Mouse (Mus musculus): Measurements from ENCODE around the gene Atp2b4.

The Atp2b4 gene

DNA sequence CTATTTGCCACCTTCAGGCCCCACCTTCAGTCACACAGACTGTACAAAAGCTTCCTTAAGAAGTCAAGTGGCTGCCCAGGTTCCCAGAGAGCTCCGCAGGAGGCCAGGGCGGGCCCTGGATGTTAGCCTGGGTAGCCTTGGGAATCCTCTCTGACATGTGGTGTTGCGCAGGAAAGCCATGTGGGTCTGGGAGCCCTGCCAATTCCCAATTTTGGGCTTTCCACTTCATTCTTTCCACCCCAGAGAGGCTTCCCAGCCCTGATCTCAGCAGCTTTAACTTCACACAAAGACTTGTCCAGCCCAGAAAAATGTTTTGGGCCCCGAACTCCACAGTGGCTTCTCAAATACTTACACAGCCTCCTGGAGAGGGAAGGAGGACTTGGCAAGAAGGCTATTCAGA lies 56.2 kb downstream of the Atp2b4 start:
- no peak for DNase-seq

DNA sequence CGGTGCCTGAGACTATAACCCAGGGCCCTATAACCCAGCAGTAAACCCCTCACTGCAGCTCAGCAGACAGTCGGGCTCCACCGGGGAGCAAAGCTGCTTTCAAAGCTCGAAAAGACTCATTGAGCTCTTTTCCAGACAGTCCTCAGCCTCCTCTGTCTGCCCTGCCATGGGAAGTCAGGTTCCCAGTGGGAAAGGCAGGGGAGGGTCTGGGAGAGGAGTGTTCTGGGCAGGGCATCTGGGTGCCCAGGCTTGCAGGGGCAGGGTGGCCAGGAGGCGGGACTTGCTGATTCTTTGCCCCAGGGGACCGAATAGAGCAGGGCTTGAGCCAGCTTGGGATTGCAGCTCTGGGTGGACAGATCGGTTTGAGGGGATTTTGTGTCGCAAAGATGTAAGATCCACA lies 58.3 kb downstream of the Atp2b4 start:
- no peak for DNase-seq

DNA sequence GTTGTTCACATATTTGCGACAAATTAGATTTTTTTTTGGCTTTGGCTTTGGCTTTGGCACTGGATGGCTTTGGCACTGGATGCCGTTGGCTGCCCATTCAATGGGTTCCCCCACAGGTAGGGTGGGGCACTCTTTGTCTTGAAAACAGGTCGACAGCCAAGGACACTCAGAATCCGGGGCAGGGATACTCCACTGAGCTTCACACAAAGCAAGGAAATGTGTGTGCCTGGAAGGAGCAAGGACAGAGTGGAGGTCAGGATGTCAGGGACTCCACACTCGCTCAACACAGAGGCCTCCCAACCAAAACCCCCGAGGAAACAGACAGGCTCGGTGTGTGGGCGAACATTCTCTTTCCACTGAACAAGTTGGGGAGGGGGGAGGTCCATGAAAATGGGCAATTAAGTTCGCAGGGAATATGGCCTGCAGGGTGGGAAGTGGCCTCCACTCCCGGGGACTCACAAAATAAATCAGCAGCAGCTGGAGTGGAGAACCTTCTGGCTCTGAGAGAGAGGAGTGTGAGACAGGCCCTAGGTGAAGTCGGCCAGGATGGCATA lies 58.9 kb downstream of the Atp2b4 start:
- no peak for DNase-seq

DNA sequence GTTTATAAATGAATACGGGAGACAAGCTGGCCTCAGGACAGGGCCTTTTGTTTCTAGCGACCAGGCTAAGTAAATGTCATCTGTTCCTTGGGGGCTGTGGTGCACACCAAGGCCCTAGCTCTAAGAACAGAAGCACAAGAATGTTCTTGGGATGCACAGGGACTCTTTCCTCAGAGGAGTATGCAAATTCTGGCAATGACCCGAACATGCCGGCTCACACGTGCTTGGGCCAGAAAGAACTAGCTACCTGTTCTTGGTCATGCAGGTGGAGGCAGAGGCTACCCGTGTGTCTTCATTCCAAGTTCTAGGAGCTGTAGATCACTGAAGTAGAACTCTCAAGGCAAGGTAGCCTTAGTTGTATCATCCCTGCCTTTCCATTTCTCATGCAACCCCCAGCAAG lies 59.7 kb downstream of the Atp2b4 start:
- no peak for DNase-seq

DNA sequence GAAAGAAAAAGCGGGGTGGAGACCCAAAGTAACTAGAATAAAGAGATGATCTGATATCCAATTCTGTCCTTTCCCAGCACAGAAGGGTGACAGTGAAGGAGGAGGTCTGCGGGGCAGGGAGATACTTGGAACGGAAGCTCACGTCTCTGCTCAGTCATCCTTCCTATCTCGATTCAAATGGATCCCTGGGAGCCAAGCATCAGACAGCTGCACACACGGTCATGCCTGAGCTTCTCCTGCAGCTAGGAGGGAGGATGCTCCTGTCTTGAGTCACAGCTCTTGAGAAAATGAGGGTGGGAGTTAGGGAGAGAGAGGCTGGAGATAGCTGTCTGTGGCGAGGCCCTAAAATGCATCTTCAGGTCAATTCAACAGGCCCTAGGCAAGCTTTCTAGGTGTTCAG lies 64.2 kb downstream of the Atp2b4 start:
- no peak for DNase-seq

DNA sequence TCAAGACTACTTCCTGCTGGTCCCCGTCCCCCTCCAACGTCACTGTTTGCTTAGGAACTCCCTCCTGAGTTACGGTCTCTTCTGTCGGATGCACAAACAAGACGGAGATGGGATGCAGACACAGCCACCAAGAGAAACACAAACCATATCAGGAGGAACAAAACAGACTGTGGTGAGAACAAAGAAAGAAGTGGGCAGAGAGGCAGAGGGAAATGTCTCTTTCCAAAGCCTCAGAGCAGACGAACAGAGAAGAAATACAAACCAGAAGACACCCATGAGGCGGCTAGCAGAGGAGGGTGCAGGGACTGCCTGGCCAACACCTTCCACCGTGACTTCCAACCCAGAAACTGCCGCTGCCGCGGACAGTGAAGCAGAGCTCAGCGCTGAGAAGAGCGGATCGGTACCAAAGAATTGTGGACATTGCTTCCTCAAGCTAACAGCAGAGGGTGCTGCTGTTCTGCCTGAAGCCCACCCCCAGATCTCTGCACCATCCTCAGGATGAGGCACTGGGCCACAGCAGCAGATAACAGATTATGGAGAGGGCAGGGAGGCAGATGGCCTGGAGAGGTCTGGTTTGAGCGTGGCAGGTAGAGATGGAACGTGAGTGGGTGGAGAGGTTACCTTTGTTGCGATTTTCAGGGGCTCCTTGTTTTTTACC lies 64.7 kb downstream of the Atp2b4 start:
- DNase-seq = peak; percentile 41

DNA sequence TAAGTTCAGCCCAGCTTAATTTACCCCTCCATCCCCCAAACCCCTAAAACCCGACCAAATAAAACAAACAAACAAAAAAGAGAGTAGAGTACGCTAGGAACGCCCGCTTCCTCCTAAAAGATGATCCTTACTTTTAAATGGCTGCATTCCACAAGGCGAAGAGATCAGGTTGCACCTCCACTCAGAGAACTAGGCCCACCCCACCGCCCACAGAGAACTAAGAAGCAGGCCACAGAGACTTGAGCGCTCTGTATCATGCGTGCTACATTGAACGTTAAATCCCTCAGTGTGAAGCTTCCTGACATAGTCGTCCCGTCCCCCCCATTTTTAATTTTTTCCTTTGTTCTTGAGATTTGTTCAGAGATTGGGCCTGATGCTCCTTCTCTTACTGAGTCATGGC lies 68.0 kb downstream of the Atp2b4 start:
- DNase-seq = no peak

DNA sequence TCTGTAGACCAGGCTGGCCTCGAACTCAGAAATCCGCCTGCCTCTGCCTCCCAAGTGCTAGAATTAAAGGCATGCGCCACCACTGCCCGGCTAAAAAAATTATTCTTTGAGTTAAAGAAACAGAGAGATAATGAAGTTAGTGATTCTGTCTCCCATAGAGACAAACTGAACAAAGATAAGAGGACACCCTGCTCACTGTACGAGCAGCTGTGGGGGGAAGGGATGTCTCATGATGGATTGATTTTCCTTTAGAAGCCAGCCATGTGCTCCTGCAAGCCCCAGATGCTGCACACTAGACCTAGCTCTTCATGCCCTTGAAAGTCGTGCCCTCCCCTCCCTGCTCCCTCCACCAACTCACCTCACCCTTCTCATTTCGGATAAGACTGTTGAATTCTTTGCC lies 72.5 kb downstream of the Atp2b4 start:
- DNase-seq = no peak

DNA sequence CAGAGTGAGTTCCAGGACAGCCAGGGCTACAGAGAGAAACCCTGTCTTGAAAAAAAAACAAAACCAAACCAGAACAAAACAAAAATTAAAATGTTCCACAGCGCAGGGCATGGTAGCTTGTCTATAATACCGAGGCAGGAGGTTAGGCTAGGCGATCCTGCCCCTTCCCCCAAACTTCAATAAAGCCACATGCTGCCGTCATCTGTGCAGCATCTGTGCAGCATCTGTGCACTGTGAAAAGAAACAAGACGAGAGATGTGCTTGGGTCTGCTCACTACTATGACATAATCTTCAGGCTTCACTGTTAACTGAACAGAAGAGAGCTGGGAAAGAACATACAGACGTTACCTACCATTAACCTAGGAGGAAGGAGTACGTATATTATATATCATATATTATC lies 80.5 kb downstream of the Atp2b4 start:
- DNase-seq = no peak

DNA sequence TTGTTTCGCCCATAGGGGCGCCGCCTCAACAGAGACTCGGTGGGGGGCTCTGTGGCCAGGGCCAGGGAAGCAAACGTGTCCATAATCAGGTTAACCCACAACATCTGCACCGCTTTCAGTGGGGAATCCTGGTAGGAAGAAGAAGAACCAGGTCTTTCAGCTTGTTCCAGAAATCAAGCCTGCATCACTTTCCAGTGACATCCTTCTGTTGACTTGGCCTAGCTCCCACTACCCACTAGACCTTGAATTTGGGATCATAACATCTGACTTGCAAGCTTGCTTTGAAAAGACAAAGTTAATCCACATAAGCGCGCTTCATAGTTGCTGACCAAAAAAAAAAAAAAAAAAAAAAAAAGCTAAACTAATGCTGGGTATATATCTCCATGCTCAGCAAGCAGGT lies 82.1 kb downstream of the Atp2b4 start:
- DNase-seq = no peak

DNA sequence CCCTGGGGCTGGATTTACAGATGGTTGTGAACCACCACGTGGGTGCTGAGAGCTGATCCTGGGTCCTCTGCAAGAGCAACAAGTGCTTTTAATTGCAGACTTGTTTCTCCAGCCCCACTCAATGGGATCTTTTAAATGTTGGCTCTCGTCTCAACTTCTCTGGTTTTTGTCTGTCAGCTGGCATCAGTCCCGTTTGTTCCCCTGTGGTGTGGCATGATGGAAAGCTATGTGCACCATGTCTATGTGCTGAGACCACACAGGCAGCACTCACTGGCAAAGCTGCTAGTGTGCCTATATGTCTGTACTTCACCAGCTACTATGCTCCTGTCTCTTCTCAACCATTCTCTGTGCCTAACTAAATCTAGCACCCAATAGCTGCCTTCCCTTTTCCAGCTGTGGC lies 82.5 kb downstream of the Atp2b4 start:
- DNase-seq = no peak

DNA sequence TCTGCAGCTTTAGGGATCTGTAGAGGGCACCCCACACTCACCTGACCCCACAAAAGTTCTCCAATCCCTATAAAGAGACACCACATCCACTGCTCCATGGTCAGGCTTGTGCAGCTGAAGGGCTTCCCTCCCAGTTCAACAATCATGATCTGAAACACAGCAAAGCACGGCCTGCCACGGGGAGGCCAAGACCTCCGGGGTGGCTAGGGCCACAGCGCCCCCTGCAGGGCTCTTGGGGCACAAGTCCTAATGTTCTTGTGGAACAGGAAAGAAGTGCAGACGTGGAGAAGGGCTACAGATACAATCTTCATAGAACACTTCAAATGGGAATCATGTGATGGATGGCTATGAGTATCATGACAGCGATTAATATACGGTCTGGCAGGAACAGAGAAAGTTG lies 84.4 kb downstream of the Atp2b4 start:
- peak; percentile 82 for DNase-seq

DNA sequence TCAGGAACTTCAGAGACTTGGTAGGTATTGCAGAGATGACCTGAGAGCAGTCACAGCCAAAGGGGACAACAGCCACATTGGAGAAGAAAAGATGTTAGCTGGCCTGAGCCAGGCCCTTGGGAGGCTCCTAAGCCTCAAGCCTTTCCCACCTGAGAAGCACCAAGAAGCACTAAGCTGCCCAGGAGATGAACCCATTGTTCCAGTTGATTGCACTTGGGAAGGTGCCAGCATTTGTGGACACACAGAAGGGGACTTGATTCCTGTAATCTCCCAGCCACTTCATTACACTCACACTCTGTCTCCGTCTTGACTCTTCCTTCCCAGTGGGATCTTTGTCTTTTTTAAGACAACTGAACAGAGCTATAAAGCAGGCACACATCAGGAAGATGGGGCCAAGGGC lies 85.7 kb downstream of the Atp2b4 start:
- DNase-seq = no peak

DNA sequence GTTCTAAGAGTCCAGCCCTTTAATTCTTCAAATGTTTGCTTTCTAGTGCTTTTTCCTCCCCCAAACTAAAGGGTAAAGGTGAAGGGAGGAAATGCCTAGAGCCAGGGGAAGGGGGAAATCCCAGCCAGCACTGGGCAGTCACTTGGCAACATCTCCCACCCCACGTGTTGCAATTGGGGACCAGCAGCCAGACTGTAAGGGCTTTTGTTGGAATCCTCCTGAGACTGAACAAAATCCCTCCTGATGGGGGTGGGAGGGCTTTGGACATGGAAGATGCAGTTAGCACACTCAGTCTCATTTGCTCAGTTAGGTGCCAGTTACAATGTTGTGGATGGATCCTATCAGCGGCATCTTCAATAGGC lies 87.9 kb downstream of the Atp2b4 start:
- no peak for DNase-seq

DNA sequence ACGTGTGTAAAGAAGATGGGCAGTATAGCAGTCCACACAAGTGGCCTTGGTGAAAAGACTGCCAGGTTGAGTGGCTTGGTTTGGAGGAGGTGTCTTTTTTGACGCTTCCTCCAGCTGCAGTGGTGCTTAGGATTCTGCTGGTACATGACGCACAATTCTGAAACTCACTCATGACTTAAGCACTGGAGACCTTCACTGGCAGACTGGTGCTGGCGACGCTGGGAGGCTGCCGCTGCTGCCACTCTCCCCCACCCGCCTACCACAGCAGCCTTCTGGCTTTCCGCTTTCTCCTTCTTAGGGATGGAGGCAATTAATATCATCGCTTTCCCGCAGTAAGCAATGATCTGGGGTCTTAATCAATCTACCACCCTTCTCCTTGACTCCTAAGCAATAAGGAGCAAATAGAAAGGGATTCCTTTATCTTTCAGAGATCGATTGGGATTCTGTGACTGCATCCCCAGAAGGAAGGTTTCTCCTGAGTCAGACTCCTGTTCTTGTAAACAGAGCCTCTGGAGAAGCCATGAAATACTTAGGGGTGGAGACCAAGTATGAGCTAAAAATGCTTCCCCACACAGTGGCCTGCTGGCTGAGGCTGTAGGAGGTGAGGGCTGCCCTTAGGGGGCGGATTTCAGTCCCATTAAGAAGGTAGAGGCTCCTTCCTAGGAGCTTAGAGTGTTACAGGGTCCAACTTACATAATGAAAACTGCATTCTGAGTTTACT lies 88.4 kb downstream of the Atp2b4 start:
- DNase-seq = no peak

DNA sequence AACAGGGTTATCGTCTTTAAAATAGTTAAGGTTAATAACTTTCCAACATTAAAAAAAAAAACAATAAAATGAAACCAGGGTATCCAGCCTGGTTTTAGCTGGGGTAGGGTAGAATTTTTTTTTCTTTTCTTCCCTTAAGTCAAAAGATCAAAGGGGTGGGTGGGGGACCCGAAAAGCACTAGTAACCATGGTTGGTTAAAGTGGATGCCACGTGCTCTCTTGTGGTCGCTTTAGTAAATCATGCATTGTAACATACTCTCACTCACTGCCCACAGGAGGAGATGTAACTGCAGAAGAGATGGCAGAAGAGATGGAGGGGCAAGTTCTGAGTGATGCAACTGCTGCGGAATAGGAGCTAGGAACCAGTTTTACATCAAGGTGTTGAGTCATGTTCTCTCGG lies 89.5 kb downstream of the Atp2b4 start:
- DNase-seq = peak; percentile 61

DNA sequence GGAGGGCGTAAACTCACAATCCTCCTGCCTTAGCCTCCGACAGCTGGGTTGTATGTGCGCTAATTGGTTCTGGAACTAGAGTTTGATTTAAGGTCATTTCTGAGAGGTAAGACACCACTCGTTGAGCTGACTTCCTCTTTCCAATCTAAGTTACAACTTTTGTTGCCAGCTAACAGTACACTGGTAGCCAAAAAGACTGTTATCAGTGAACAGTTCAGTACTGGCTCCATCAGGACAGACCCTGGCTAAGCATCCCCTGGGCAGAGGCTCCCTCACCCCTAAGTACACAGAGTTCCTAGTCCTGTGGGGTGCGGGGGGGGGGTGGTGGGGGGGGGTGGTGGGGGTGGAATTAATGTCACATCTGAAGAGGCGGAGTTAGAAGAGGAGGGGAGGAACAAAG lies 89.9 kb downstream of the Atp2b4 start:
- no peak for DNase-seq

DNA sequence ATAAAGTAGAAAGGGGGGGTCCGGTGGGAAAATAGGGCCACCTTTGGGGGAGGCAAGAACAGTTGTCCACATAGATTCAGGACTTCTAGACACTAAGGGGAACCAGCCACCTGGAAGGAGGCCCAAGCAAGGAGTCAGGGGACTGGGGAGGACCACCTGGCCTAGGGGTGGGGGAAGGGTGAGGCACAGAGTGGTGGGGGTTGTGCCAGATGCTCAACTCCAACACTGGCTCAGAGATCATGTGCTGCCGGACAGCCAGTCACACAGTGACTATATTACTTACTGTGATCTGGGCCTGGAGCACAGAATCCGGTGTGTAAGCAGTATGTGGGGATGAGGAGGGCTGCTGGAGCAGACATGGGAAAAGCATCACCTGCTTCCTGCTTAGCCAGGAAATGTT lies 91.5 kb downstream of the Atp2b4 start:
- DNase-seq = peak; percentile 56

DNA sequence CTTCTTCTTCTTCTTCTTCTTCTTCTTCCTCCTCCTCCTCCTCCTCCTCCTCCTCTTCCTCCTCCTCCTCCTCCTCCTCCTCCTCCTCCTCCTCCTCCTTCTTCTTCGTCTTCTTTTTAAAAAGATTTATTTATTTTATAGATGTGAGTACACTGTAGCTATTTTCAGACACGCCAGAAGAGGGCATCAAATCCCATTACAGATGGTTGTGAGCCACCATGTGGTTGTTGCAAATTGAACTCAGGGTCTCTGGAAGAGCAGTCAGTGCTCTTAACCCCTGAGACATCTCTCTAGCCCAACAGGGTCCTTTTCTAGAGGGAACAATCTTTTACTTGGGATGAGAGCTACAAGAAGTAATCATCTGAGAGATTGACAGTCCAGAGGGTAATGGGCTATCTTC lies 99.0 kb downstream of the Atp2b4 start:
- peak; percentile 53 for DNase-seq

DNA sequence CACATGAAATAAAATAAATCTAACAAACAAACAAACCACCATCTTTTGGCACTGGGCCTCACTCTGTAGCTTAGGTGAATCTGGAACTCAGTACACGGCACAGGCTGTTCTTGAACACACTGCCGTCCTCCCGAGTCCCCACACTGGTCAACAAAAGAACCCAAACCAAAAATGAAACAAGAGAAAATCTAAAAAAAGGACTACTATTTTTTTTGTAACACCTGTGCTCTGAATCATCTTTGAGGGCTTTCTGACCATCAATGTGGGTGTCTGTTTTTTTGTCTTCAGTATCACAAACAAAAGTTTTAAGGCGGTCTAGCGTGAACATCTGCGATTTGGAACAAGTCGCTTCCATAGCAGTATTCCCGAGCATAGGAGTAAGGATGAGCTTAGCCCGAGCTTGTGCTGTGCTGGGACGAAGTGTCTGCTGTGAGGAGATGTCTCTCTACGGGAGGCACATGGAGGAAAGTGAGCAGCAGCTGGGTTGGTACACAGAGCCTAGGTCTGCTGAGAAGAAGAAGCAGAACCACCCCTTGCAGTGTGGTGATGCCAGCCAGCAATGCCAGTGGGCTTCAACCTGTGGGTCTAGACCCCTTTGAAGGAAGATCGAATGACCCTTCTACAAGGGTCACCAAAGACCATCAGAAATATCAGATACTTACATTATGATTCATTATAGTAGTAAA lies 102.8 kb downstream of the Atp2b4 start:
- DNase-seq = no peak

DNA sequence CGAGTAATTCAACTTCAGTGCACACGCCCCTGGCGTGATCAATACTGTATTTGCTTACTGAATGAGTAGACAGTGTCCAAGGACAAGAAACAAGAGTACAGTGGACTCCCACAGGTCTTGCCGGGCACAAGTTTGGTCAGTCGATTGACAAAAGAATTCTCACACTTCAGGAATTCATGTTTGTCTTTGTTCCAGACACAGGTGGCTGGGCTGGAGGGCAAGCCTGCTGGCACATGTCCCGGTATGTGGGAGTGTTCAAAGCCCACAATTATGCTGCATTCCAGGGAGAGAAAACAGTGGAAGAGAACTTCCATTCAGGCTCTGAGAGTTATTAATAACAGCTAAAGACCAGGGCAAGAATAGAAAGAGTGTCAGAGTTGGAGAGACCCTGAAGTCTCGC lies 104.9 kb downstream of the Atp2b4 start:
- no peak for DNase-seq

DNA sequence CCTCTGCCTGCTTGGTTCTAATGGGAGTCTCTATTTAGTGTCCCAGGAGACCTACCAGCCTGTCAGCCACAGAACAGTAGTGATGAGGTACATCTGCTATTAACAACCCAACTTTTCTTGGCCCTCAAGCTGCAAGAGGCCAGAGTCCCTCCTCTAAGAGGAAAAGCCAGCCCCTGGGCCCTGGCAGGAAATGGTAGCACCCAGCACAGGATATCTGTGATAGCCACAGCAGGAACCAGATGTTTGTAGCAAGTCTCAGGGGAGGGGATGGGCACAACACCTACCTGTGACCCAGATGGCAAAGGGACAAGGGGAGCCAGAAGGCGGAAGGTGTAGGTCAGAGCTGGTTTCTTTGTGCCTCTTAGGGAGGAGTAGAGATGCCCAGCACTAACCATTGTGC lies 106.0 kb downstream of the Atp2b4 start:
- peak; percentile 30 for DNase-seq

DNA sequence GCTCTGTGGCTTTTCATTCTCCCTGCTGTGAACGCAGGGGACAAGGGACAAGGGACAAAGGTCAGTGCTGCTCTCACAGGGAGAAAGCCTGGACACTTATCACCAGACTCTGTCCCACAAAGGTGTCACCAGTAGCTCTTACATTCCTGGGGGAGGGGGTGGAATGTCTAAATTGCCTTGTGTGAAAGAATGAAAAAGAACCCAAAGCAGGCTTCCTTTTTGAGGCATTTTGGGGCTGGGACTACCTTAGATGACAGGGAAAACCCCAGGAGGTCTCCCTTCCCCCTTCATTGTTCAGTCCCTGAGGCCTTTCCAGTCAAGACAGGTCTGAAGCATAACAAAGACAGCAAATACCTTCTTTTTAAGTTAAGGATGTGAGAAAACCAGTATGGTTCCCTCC lies 106.5 kb downstream of the Atp2b4 start:
- no peak for DNase-seq

DNA sequence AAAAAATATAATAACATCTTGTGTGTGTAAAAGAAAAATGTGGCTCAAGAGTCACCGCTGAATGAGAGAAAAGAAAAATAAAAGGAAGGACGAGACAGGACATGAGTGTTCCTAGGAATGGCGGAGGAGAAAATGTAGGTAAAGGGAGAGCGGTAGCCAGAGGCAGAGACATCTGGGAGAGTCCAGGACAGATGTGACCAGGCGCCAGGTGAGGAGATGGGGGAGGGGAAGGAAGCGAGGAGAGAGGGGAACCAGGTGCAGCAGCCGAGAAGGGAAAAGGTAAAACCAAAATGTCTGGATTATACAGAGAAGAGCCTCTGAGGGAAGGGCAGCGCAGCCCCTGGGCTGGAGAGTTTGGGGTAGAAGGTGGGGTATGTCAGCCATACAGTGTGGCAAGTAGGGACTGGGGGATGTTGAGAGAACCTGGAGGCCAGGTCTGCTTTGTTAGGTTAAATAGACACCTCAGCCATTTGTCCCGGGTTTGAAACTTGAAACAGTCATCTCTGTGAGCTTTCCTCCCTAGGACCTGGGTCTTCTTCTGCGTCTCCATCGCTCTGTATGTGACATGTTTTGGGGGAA lies 107.2 kb downstream of the Atp2b4 start:
- no peak for DNase-seq

Measured in thymus, postnatal 14 days (tissue).